Comparison of ENCODE assay signal across 8 mouse cellular contexts in the genomic region with DNA sequence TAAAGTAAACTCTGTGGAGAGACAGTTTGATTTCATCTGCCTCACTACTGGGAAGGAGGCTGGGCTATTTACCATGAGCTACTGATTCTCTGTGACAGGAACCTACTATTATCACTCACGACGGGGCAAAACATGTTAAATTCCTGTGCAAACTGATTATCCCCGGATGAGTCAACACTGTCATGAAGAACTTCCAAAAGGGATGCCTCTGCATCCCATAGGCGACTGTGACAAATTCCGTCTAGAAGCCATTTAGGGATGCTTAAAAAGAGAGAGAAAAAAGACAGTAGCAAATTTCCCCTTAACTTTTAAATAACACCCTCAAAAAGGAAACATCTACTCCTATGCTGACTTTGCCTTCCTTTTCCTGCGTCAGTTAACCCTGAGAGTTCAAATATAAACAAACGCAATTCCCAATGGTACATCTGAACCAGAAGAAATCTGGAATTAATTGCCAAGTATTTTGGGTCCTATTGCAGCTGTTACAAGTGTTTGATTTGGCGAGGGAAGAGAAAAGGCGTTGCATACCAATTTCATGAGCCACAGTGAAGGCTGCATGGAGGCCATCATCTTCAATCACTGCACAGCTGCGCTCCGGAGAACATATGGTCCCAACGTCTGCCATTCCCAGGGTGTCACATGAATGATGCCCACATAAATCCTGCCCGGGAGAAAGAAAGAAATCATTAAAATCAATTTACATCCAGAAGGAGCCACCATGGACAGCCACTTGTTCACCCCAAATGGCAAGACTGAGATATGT. TPM values are rescaled to one million over a fixed set of nuclear protein-coding genes. Genes with fewer than 3 reads are reported as not detected.
DNase-seq lines count a peak whose midpoint lies in the region; ATAC-seq lines count a peak whose summit lies in the region.

No protein-coding gene starts in this region.

- H3K9me3 ChIP-seq in hindbrain, embryonic 13.5 days = no peaks in the 10 kb centered on the region

- no peaks in the 10 kb centered on the region for H3K36me3 ChIP-seq in hindbrain, embryonic 13.5 days

- H3K4me3 ChIP-seq in hindbrain, embryonic 13.5 days = no peak overlapping the region

- H3K4me2 ChIP-seq in hindbrain, embryonic 13.5 days = no peak overlapping the region

- peak; percentile 93 for ATAC-seq in hindbrain, embryonic 13.5 days (ENCODE audit: low FRiP score)

- intact Hi-C loops in left cerebral cortex, postnatal 4 days (cut with DNase I) = no loop called here

- H3K9ac ChIP-seq in hindbrain, embryonic 13.5 days = no peak overlapping the region

- 43% methylated on average over 13 of the region's 13 CpGs for whole genome bisulfite sequencing in hindbrain, embryonic 13.5 days

- peaks cover 11% of the 10 kb centered on the region; the same call in 1 of the 2 replicates for H3K27me3 ChIP-seq in hindbrain, embryonic 13.5 days

- H3K27ac ChIP-seq in hindbrain, embryonic 13.5 days = no peak overlapping the region

- H3K4me1 ChIP-seq in hindbrain, embryonic 13.5 days (replicated peaks) = no peaks in the 10 kb centered on the region; the same call in none of the 2 replicates

- peak; percentile 60 for DNase-seq in right cerebral cortex, adult 18-20 months
- DNase-seq in right cerebral cortex, postnatal 4 days = no peak
- DNase-seq in left cerebral cortex, postnatal 4 days = peak; percentile 70
- DNase-seq in right cerebral cortex, postnatal 10 days (ENCODE audit: low spot score in 2 of 2) = peak; percentile 62 to 81
- DNase-seq in thymus, adult 18-20 months = no peak
- DNase-seq in lung, postnatal 25 days (ENCODE audit: low spot score) = no peak
- DNase-seq in cerebellum, adult 9-10 months = no peak

RNA-seq across cellular contexts. Expression of a gene that starts 14.2 kb away (rescaled TPM):
- polyA plus RNA-seq in hindbrain, embryonic 13.5 days (2015; fragmentation: Nextera tagmentation; extraction: Ambion mirVana) = 3.5 and 4.1 TPM in 2 replicates
- 1 to 10 TPM; 2.0 to 2.5 TPM for total RNA-seq in left cerebral cortex, postnatal 4 days (2021)

Comparison
In these comparisons a context has a peak if more than half of its experiments do, and no peak if none do; other contexts are left out.
1. DNase-seq: peak in right cerebral cortex, adult 18-20 months (single experiment), left cerebral cortex, postnatal 4 days (single experiment) and right cerebral cortex, postnatal 10 days (2 of 2); none in right cerebral cortex, postnatal 4 days (single experiment), thymus, adult 18-20 months (0 of 2), lung, postnatal 25 days (single experiment) and cerebellum, adult 9-10 months (single experiment).